Mouse (Mus musculus): ENCODE data around the gene Gm43191. TPM values are rescaled to one million over a fixed set of nuclear protein-coding genes. Genes with fewer than 3 reads are reported as not detected.

The Gm43191 gene
- total and polyA plus RNA-seq, 3 experiments, result 0.39 TPM; not detected in 2

DNA sequence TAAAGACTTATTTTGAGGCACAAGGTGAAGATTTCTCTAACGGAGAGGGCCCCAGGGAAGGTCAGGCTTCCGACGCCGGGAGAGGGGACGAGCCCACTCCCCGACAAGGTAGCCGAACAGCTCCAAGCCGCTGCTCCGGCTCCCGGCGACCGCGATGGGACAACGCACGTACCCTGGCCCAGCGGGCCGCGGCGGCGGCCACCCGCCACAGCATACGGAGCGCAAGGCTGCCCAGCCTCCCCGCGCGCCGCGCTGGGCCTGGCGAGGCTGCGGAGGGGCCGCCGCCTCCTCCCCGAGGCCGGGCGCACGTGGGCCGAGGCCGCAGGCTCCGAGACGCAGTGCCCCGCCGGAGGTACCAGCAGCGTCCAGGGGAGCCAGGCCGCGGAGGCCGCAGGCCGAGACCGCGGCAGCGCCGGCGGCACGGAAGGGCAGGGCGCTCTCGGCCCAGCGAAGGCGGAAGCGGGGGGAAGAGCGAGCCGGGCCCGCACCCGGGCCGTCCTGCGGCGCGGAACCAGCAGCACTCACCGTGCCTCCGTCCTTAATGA lies 19.1 kb downstream of the Gm43191 start:
- Histone ChIP-seq H3K9me3 (replicated peaks; ENCODE audit: insufficient read depth, low read length) (no peaks in the 10 kb centered on the region), H3K4me1 (ENCODE audit: control insufficient read depth in 1 of 2, insufficient read depth in 2 of 2, low read length in 2 of 2) (peaks cover 2 to 25% of the 10 kb centered on the region in 2 experiments; a peak in 2 of 4 replicates), H3K27me3 (ENCODE audit: control insufficient read depth in 1 of 2, insufficient read depth in 2 of 2, low read length in 2 of 2) (no peaks in the 10 kb centered on the region), H3K36me3 (ENCODE audit: control insufficient read depth in 1 of 2, insufficient read depth in 2 of 2, low read length in 2 of 2) (peaks cover 0 to 25% of the 10 kb centered on the region in 2 experiments; a peak in 3 of 4 replicates), H3K9ac (ENCODE audit: control insufficient read depth, low read depth, low read length, poor library complexity, severe bottlenecking) (peak overlapping the region; percentile 96), H3K79me2 (ENCODE audit: control insufficient read depth, insufficient read depth, low read length, poor library complexity) (peaks cover 51% of the 10 kb centered on the region), H3K4me3 (ENCODE audit: control insufficient read depth in 1 of 2, insufficient read depth in 1 of 2, low read depth in 2 of 2, low read length in 2 of 2) (peak overlapping the region; percentile 91 to 95), H3K27ac (ENCODE audit: control insufficient read depth, low read depth, low read length) (peak overlapping the region; percentile 77)
- TF ChIP-seq CHD1 (IDR thresholded peaks at IDR 0.05; ENCODE audit: low read depth, low read length) (0 out of 2 replicates have a peak, but pooled peaks have one; percentile 50), MXI1 (IDR thresholded peaks at IDR 0.05; ENCODE audit: low read depth, low read length) (peak; percentile 63; the same call in 1 of the 2 replicates), MAX (IDR thresholded peaks at IDR 0.05; ENCODE audit: low read length) (peak; percentile 7), POLR2A (IDR thresholded peaks at IDR 0.05; ENCODE audit: control insufficient read depth in 1 of 2, insufficient read depth in 1 of 2, low read depth in 1 of 2, low read length in 2 of 2, poor library complexity in 1 of 2) (no peak), MYC (IDR thresholded peaks at IDR 0.05; ENCODE audit: low read depth, low read length) (no peak), UBTF (IDR thresholded peaks at IDR 0.05; ENCODE audit: borderline replicate concordance, insufficient read depth, low read depth, low read length) (peak; percentile 62; the same call in 1 of the 2 replicates)
- no peak for DNase-seq (ENCODE audit: low read depth, low spot score)

DNA sequence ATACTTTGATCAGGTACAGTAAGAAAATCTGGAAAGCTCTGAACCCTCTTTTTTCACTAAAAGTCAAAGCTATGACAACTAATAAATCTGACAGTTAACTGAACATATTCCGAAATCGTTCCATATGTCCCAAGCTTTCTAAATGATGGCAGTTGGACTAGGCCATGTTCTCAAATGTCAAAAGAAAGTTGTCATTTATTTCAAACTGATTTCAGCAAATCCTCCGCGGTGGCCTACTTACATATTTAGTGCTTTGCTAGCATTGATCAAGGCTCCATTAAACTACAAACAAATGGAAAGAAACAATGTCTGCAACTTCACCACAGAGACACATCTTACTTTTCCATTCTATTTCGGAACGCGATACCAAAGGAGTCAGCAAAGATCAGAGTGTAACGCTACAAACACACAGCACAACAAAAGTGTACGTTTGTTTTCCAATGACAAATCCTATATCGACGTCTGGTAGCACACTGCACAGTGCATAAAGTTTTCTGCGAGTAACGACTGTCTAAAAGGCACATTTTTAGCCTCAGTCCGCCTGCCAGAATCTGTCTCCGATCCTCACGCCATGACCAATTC lies 19.7 kb downstream of the Gm43191 start:
- peaks cover 2 to 25% of the 10 kb centered on the region in 2 experiments; a peak in 2 of 4 replicates for H3K4me1 ChIP-seq (ENCODE audit: control insufficient read depth in 1 of 2, insufficient read depth in 2 of 2, low read length in 2 of 2)
- H3K27ac ChIP-seq (ENCODE audit: control insufficient read depth, low read depth, low read length), result peak overlapping the region; percentile 77
- no peaks in the 10 kb centered on the region for H3K9me3 ChIP-seq (replicated peaks; ENCODE audit: insufficient read depth, low read length)
- peak; percentile 61 for DNase-seq (ENCODE audit: low read depth, low spot score)
- no peaks in the 10 kb centered on the region for H3K27me3 ChIP-seq (ENCODE audit: control insufficient read depth in 1 of 2, insufficient read depth in 2 of 2, low read length in 2 of 2)
- H3K4me3 ChIP-seq (ENCODE audit: control insufficient read depth in 1 of 2, insufficient read depth in 1 of 2, low read depth in 2 of 2, low read length in 2 of 2), result peak overlapping the region; percentile 91 to 95
- TF ChIP-seq MYC (IDR thresholded peaks at IDR 0.05; ENCODE audit: low read depth, low read length), result no peak
- TF ChIP-seq SIN3A (IDR thresholded peaks at IDR 0.05; ENCODE audit: low read length), result peak; percentile 72; the same call in 1 of the 2 replicates
- TF ChIP-seq UBTF (IDR thresholded peaks at IDR 0.05; ENCODE audit: borderline replicate concordance, insufficient read depth, low read depth, low read length), result no peak
- 0 out of 2 replicates have a peak, but pooled peaks have one; percentile 45 for TF ChIP-seq TBP (IDR thresholded peaks at IDR 0.05; ENCODE audit: low read depth, low read length)
- no peak for TF ChIP-seq USF1 (IDR thresholded peaks at IDR 0.05; ENCODE audit: low read depth, low read length)
- 0 out of 2 replicates have a peak, but pooled peaks have one; percentile 5 for TF ChIP-seq HCFC1 (IDR thresholded peaks at IDR 0.05; ENCODE audit: low read depth, low read length)
- no peak for TF ChIP-seq CTCF (IDR thresholded peaks at IDR 0.05 in 2 of 3, conservative IDR thresholded peaks at IDR 0.05 in 1 of 3; ENCODE audit: control insufficient read depth in 1 of 3, insufficient read depth in 1 of 3, low read depth in 2 of 3, low read length in 3 of 3, poor library complexity in 1 of 3, severe bottlenecking in 1 of 3)
- peak; percentile 72 for TF ChIP-seq MXI1 (IDR thresholded peaks at IDR 0.05; ENCODE audit: low read depth, low read length)
- peak overlapping the region; percentile 96 for H3K9ac ChIP-seq (ENCODE audit: control insufficient read depth, low read depth, low read length, poor library complexity, severe bottlenecking)
- peaks cover 56% of the 10 kb centered on the region for H3K79me2 ChIP-seq (ENCODE audit: control insufficient read depth, insufficient read depth, low read length, poor library complexity)
- H3K36me3 ChIP-seq (ENCODE audit: control insufficient read depth in 1 of 2, insufficient read depth in 2 of 2, low read length in 2 of 2), result peaks cover 0 to 27% of the 10 kb centered on the region in 2 experiments; a peak in 3 of 4 replicates

Measured in MEL (cell line).